Mouse (Mus musculus): ENCODE measurements at regions not wholly inside any gene's neighbourhood (a gene's known extent, or its start where the extent isn't known, plus 50 kb on each side); places are given as distances from the start of the nearest gene placed in this dataset.

GRCm38 (mm10) chr1:96596141-96596540 lies 275.8 kb downstream of the Slco4c1 start:
- TF ChIP-seq POLR2A (IDR thresholded peaks at IDR 0.05; ENCODE audit: borderline replicate concordance, low read depth, low read length) = no peak
- no peak for TF ChIP-seq CTCF (IDR thresholded peaks at IDR 0.05; ENCODE audit: low read depth, low read length)

Measured in bone marrow macrophage, adult 2 months (primary cell).